Mouse (Mus musculus) T-cell, adult 66 days (primary cell): ENCODE results near the gene Ccdc65. TPM values are rescaled to one million over a fixed set of nuclear protein-coding genes. Genes with fewer than 3 reads are reported as not detected.

Source experiments
- total RNA-seq, 2 experiments: library from RNA; stranded (reverse); gene quantifications; 3 replicates in 1 of 2; 4 replicates in 1 of 2; pipeline ENCODE4 v1.2.4; 2023

The Ccdc65 gene
- not detected for total RNA-seq

GRCm38 (mm10) chr15:98707766-98708372 is at the start of gene Ccdc65:
TSS of gene Ccdc65 (plus strand) at chr15:98708207.

GRCm38 (mm10) chr15:98662567-98663545 is 45.2 kb upstream of the Ccdc65 start, which contains the start of gene Ddx23:
TSS of gene Ddx23 (minus strand) at chr15:98662894.

GRCm38 (mm10) chr15:98676940-98677728 is 30.9 kb upstream of the Ccdc65 start, which contains the start of gene Rnd1:
TSS of gene Rnd1 (minus strand) at chr15:98677461.

GRCm38 (mm10) chr15:98727443-98728321 is 19.7 kb downstream of the Ccdc65 start, which contains the start of gene Fkbp11:
TSS of gene Fkbp11 (minus strand) at chr15:98728198.

GRCm38 (mm10) chr15:98762670-98763529 is 54.9 kb downstream of the Ccdc65 start, which contains the start of gene Arf3:
TSS of gene Arf3 (minus strand) at chr15:98763214.

Other genes starting within 250 kb of the Ccdc65 start
- not detected for gene OR5BS1P, start 238.3 kb upstream of the Ccdc65 start, total RNA-seq
- not detected for gene Lalba, start 225.5 kb upstream of the Ccdc65 start, total RNA-seq
- gene Olfr279, start 215.8 kb upstream of the Ccdc65 start, total RNA-seq, result not detected
- 10 to 100 TPM; 61.5 to 65.2 TPM for gene Kansl2, start 173.9 kb upstream of the Ccdc65 start, total RNA-seq
- gene Ccnt1, start 137.3 kb upstream of the Ccdc65 start, total RNA-seq, result 100 to 1,000 TPM; 123 to 126 TPM
- not detected for gene 4930415O20Rik, start 137.2 kb upstream of the Ccdc65 start, total RNA-seq
- 10 to 100 TPM; 24.1 to 30.7 TPM for gene Adcy6, start 98.1 kb upstream of the Ccdc65 start, total RNA-seq
- gene Cacnb3, start 77.4 kb upstream of the Ccdc65 start, total RNA-seq, result under 1 TPM; 0.79 to 0.83 TPM
- 100 to 1,000 TPM; 137 to 163 TPM for gene Ddx23, start 45.3 kb upstream of the Ccdc65 start, total RNA-seq
- gene Rnd1, start 30.7 kb upstream of the Ccdc65 start, total RNA-seq, result 1 to 10 TPM in 1 of 2 experiments, under 1 TPM in 1; 0.82 to 1.3 TPM
- gene Fkbp11, start 20.0 kb downstream of the Ccdc65 start, total RNA-seq, result 1 to 10 TPM; 3.7 to 5.5 TPM
- gene Arf3, start 55.0 kb downstream of the Ccdc65 start, total RNA-seq, result 100 to 1,000 TPM; 105 to 115 TPM
- under 1 TPM; 0.21 to 0.29 TPM for gene Wnt10b, start 69.9 kb downstream of the Ccdc65 start, total RNA-seq
- gene Wnt1, start 81.7 kb downstream of the Ccdc65 start, total RNA-seq, result not detected
- under 1 TPM; 0.15 to 0.39 TPM for gene Ddn, start 101.3 kb downstream of the Ccdc65 start, total RNA-seq
- 100 to 1,000 TPM; 118 TPM for gene Prkag1, start 123.3 kb downstream of the Ccdc65 start, total RNA-seq
- 100 to 1,000 TPM; 254 to 294 TPM for gene Kmt2d, start 163.0 kb downstream of the Ccdc65 start, total RNA-seq
- gene Rhebl1, start 186.3 kb downstream of the Ccdc65 start, total RNA-seq, result 10 to 100 TPM; 22.4 to 23.8 TPM
- under 1 TPM in 1 of 2 experiments, not detected in 1; 0.36 TPM for gene Dhh, start 190.3 kb downstream of the Ccdc65 start, total RNA-seq
- 100 to 1,000 TPM; 268 to 306 TPM for gene Lmbr1l, start 210.0 kb downstream of the Ccdc65 start, total RNA-seq
- 100 to 1,000 TPM; 263 to 287 TPM for gene Tuba1b, start 226.4 kb downstream of the Ccdc65 start, total RNA-seq
- not detected for gene Gm49450, start 245.3 kb downstream of the Ccdc65 start, total RNA-seq
- gene Tuba1a, start 245.5 kb downstream of the Ccdc65 start, total RNA-seq, result 100 to 1,000 TPM; 188 to 202 TPM